Mouse (Mus musculus) gastrocnemius, postnatal 25 days (tissue): Measurements from ENCODE around the gene Kcnh1. TPM values are rescaled to one million over a fixed set of nuclear protein-coding genes. Genes with fewer than 3 reads are reported as not detected.

Experiments
- DNase-seq: peaks from one replicate; pipeline ENCODE4 v3.0.0; 2022
- total RNA-seq, 2 experiments: library from RNA; stranded (reverse); gene quantifications; 1 replicate in 1 of 2; 2 replicates in 1 of 2; pipeline ENCODE4 v1.2.3; 2021

Gene Kcnh1
- total RNA-seq, 2 experiments from 2014 or later = 0.03 TPM; not detected in 1

GRCm38 (mm10) chr1:192463732-192464131 is 273.2 kb downstream of the Kcnh1 start:
- no peak for DNase-seq

- no peak for DNase-seq
These were observed 281.8 kb downstream of the Kcnh1 start for GRCm38 (mm10) chr1:192472366-192472765.

GRCm38 (mm10) chr1:192473134-192473533 is 282.6 kb downstream of the Kcnh1 start:
- no peak for DNase-seq

- DNase-seq = no peak
These were observed 286.1 kb downstream of the Kcnh1 start for GRCm38 (mm10) chr1:192476704-192477103.

- DNase-seq = no peak
These were observed 287.0 kb downstream of the Kcnh1 start for GRCm38 (mm10) chr1:192477556-192477955.

- DNase-seq = no peak
These were observed 287.6 kb downstream of the Kcnh1 start for GRCm38 (mm10) chr1:192478176-192478575.

- DNase-seq = no peak
These were observed 289.7 kb downstream of the Kcnh1 start for GRCm38 (mm10) chr1:192480072-192480784.

- DNase-seq = no peak
These were observed 290.9 kb downstream of the Kcnh1 start for GRCm38 (mm10) chr1:192481446-192481845.

- DNase-seq = no peak
These were observed 294.5 kb downstream of the Kcnh1 start for GRCm38 (mm10) chr1:192485030-192485429.

GRCm38 (mm10) chr1:192487571-192487970 is 297.0 kb downstream of the Kcnh1 start:
- no peak for DNase-seq

- no peak for DNase-seq
These were observed 299.6 kb downstream of the Kcnh1 start for GRCm38 (mm10) chr1:192489908-192490825.

- DNase-seq = no peak
These were observed 306.9 kb downstream of the Kcnh1 start for GRCm38 (mm10) chr1:192497505-192497904.

- no peak for DNase-seq
These were observed 311.4 kb downstream of the Kcnh1 start for GRCm38 (mm10) chr1:192502016-192502415.

- no peak for DNase-seq
These were observed 312.3 kb downstream of the Kcnh1 start for GRCm38 (mm10) chr1:192502835-192503234.

- no peak for DNase-seq
These were observed 313.1 kb downstream of the Kcnh1 start for GRCm38 (mm10) chr1:192503651-192504050.

GRCm38 (mm10) chr1:192512821-192513220 is 322.2 kb downstream of the Kcnh1 start:
- DNase-seq = no peak

GRCm38 (mm10) chr1:192515373-192515772 is 324.8 kb downstream of the Kcnh1 start:
- DNase-seq = no peak

- DNase-seq = no peak
These were observed 329.1 kb downstream of the Kcnh1 start for GRCm38 (mm10) chr1:192519713-192520112.

GRCm38 (mm10) chr1:192520836-192521435 is 330.4 kb downstream of the Kcnh1 start:
- no peak for DNase-seq

- no peak for DNase-seq
These were observed 332.0 kb downstream of the Kcnh1 start for GRCm38 (mm10) chr1:192522376-192523178.

GRCm38 (mm10) chr1:192525711-192526350 is 335.3 kb downstream of the Kcnh1 start:
- DNase-seq = no peak
